Comparison of ENCODE assay signal across 12 mouse cellular contexts in the genomic region with DNA sequence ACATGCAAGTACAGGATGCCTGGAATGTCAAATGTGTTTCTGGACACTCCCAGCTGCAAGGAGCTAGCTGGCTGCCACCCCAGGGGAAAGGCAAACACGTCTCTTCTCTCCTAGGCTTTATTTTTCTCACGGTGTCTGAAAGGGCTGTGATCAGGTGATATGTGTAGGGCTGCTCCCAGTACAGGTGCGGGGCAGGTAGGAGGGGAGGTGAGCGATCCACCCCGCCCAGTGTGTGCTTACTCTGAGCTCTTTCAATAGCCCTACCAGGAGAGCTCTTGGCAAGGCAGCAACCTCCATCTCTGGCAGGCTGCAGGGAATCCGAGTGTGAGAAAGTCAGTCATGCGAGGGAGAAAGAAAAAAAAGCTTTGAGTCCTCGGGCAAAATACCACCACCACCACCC. TPM values are rescaled to one million over a fixed set of nuclear protein-coding genes. Genes with fewer than 3 reads are reported as not detected.
DNase-seq lines count a peak whose midpoint lies in the region; ATAC-seq lines count a peak whose summit lies in the region.
"Had no signal": no experiment of that assay in that cellular context is flagged by ENCODE, and none has a peak within 500 bp of the region (broad histone marks: within the 10 kb centered on the region; RNA-seq: fewer than 3 reads in every experiment).

No protein-coding gene starts in this region.

- no peak overlapping the region for H3K4me3 ChIP-seq in neural tube, embryonic 14.5 days (ENCODE audit: low read depth, low read length)
- no peak overlapping the region for H3K4me3 ChIP-seq in heart, embryonic 12.5 days
- H3K4me3 ChIP-seq in stomach, embryonic 15.5 days (replicated peaks), result no peak overlapping the region
- H3K4me3 ChIP-seq in midbrain, embryonic 14.5 days (replicated peaks; ENCODE audit: low read depth, low read length), result no peak overlapping the region
- H3K4me3 ChIP-seq: erythroblast, embryonic 14.5 days; liver, embryonic 13.5 days had no signal

- no peak overlapping the region for H3K27ac ChIP-seq in neural tube, embryonic 14.5 days (ENCODE audit: low read depth, low read length)
- peak overlapping the region; percentile 12 for H3K27ac ChIP-seq in heart, embryonic 12.5 days (ENCODE audit: poor library complexity, severe bottlenecking)
- peak overlapping the region; percentile 83 for H3K27ac ChIP-seq in stomach, embryonic 15.5 days
- H3K27ac ChIP-seq in midbrain, embryonic 14.5 days (replicated peaks; ENCODE audit: low read depth, low read length), result no peak overlapping the region
- H3K27ac ChIP-seq: liver, embryonic 13.5 days had no signal

- no peak for ATAC-seq in neural tube, embryonic 14.5 days (ENCODE audit: low read depth)
- ATAC-seq in heart, embryonic 12.5 days (ENCODE audit: insufficient number of reproducible peaks, low FRiP score), result no peak
- peak; percentile 41 for ATAC-seq in stomach, embryonic 15.5 days (ENCODE audit: insufficient read depth, low FRiP score, low read depth)
- ATAC-seq in midbrain, embryonic 14.5 days (ENCODE audit: low FRiP score, low TSS enrichment), result no peak
- ATAC-seq: Patski had no signal

- H3K36me3 ChIP-seq in neural tube, embryonic 14.5 days (ENCODE audit: control insufficient read depth, insufficient read depth, low read length), result no peaks in the 10 kb centered on the region
- no peaks in the 10 kb centered on the region for H3K36me3 ChIP-seq in heart, embryonic 12.5 days
- H3K36me3 ChIP-seq in stomach, embryonic 15.5 days, result no peaks in the 10 kb centered on the region
- no peaks in the 10 kb centered on the region for H3K36me3 ChIP-seq in midbrain, embryonic 14.5 days (ENCODE audit: control insufficient read depth, insufficient read depth, low read length)
- H3K36me3 ChIP-seq: liver, embryonic 13.5 days had no signal

- peaks cover 10% of the 10 kb centered on the region for H3K27me3 ChIP-seq in neural tube, embryonic 14.5 days (ENCODE audit: control insufficient read depth, insufficient read depth, low read length)
- H3K27me3 ChIP-seq in heart, embryonic 12.5 days (replicated peaks), result no peaks in the 10 kb centered on the region; the same call in 1 of the 2 replicates
- H3K27me3 ChIP-seq in stomach, embryonic 15.5 days (replicated peaks), result no peaks in the 10 kb centered on the region
- H3K27me3 ChIP-seq in midbrain, embryonic 14.5 days (ENCODE audit: control insufficient read depth, insufficient read depth, low read length), result peaks cover 57% of the 10 kb centered on the region
- H3K27me3 ChIP-seq: Patski had no signal

- WGBS in neural tube, embryonic 14.5 days, result 11% methylated on average over 8 of the region's 8 CpGs
- WGBS in heart, embryonic 12.5 days, result 15% methylated on average over 8 of the region's 8 CpGs
- 23% methylated on average over 8 of the region's 8 CpGs for WGBS in stomach, embryonic 15.5 days
- WGBS in midbrain, embryonic 14.5 days, result 8% methylated on average over 8 of the region's 8 CpGs

- no peak for DNase-seq in neural tube, embryonic 10.5 days (ENCODE audit: extremely low spot score, low spot score)
- peak; percentile 75 to 85 for DNase-seq in kidney, postnatal 36 days
- no peak for DNase-seq in layer of hippocampus, postnatal 14 days (ENCODE audit: low spot score in 2 of 2)
- no peak for DNase-seq in midbrain, embryonic 14.5 days
- no peak for DNase-seq in gastrocnemius, postnatal 4 days (ENCODE audit: low spot score in 2 of 2)
- DNase-seq: liver, embryonic 13.5 days; right cerebral cortex, postnatal 4 days had no signal

- no peaks in the 10 kb centered on the region for H3K9me3 ChIP-seq in neural tube, embryonic 14.5 days (ENCODE audit: control insufficient read depth, low read length)
- no peaks in the 10 kb centered on the region for H3K9me3 ChIP-seq in heart, embryonic 12.5 days (replicated peaks)
- no peaks in the 10 kb centered on the region for H3K9me3 ChIP-seq in stomach, embryonic 15.5 days
- no peaks in the 10 kb centered on the region for H3K9me3 ChIP-seq in midbrain, embryonic 14.5 days (ENCODE audit: control insufficient read depth, low read length)
- H3K9me3 ChIP-seq: liver, embryonic 13.5 days had no signal

- peaks cover 7% of the 10 kb centered on the region; the same call in 1 of the 2 replicates for H3K4me1 ChIP-seq in neural tube, embryonic 14.5 days (ENCODE audit: control insufficient read depth, insufficient read depth, low read length)
- H3K4me1 ChIP-seq in heart, embryonic 12.5 days (replicated peaks), result peaks cover 62% of the 10 kb centered on the region
- peaks cover 43% of the 10 kb centered on the region for H3K4me1 ChIP-seq in stomach, embryonic 15.5 days
- peaks cover 12% of the 10 kb centered on the region for H3K4me1 ChIP-seq in midbrain, embryonic 14.5 days (ENCODE audit: control insufficient read depth, insufficient read depth, low read length)

- H3K4me2 ChIP-seq in neural tube, embryonic 14.5 days (ENCODE audit: low read depth, low read length), result 0 out of 2 replicates have a peak overlapping the region, but pooled peaks have one; percentile 2
- H3K4me2 ChIP-seq in heart, embryonic 12.5 days, result peak overlapping the region; percentile 30
- 0 out of 2 replicates have a peak overlapping the region, but pooled peaks have one; percentile 6 for H3K4me2 ChIP-seq in stomach, embryonic 15.5 days
- H3K4me2 ChIP-seq in midbrain, embryonic 14.5 days (ENCODE audit: low read length), result no peak overlapping the region
- H3K4me2 ChIP-seq: liver, embryonic 13.5 days had no signal

- H3K9ac ChIP-seq in neural tube, embryonic 14.5 days (replicated peaks; ENCODE audit: low read depth, low read length), result no peak overlapping the region
- H3K9ac ChIP-seq in heart, embryonic 12.5 days, result 0 out of 2 replicates have a peak overlapping the region, but pooled peaks have one; percentile 13
- H3K9ac ChIP-seq in stomach, embryonic 15.5 days, result no peak overlapping the region
- no peak overlapping the region for H3K9ac ChIP-seq in midbrain, embryonic 14.5 days (replicated peaks; ENCODE audit: low read length)
- H3K9ac ChIP-seq: liver, embryonic 13.5 days had no signal

RNA-seq across cellular contexts. Expression of gene Hes1, which starts 3.8 kb away (rescaled TPM):
- polyA plus RNA-seq in neural tube, embryonic 14.5 days (2014; fragmentation: Nextera tagmentation; extraction: Ambion mirVana), result 8.1 and 12.7 TPM in 2 replicates
- polyA plus RNA-seq in heart, embryonic 12.5 days (2016; fragmentation: Nextera tagmentation; extraction: Ambion mirVana), result 32.7 and 34.7 TPM in 2 replicates
- polyA plus RNA-seq in stomach, embryonic 15.5 days (2015; fragmentation: Nextera tagmentation; extraction: Ambion mirVana), result 64.4 and 67.1 TPM in 2 replicates
- 10 to 100 TPM; 12.8 to 18.6 TPM for total RNA-seq in layer of hippocampus, postnatal 14 days (2021)
- polyA plus RNA-seq in midbrain, embryonic 14.5 days (2014; fragmentation: Nextera tagmentation; extraction: Ambion mirVana), result 11.3 and 12.7 TPM in 2 replicates
- 10 to 100 TPM; 29.5 to 30.0 TPM for total RNA-seq in gastrocnemius, postnatal 4 days (2021)

Comparison
In these comparisons a context has a peak if more than half of its experiments do, and no peak if none do; other contexts are left out.
1. H3K27ac ChIP-seq: peak in heart, embryonic 12.5 days (single experiment) and stomach, embryonic 15.5 days (single experiment); none in neural tube, embryonic 14.5 days (single experiment) and midbrain, embryonic 14.5 days (single experiment).
2. DNase-seq: peak in kidney, postnatal 36 days (2 of 2); none in neural tube, embryonic 10.5 days (single experiment), layer of hippocampus, postnatal 14 days (0 of 2), midbrain, embryonic 14.5 days (single experiment) and gastrocnemius, postnatal 4 days (0 of 2).